In genomic region chr5:22489091-22489490, GRCm38 (mm10) we compare ENCODE assay signal across 9 mouse cellular contexts.
A peak's percentile ranks its signal among the peaks of the same experiment; 100 is the strongest.
DNase-seq lines count a peak whose midpoint lies in the region; ATAC-seq and TF ChIP-seq lines count a peak whose summit lies in the region.
"Had no signal": no experiment of that assay in that cellular context is flagged by ENCODE, and none has a peak within 500 bp of the region (broad histone marks: within the 10 kb centered on the region; RNA-seq: fewer than 3 reads in every experiment).

No protein-coding gene starts in this region.

- peak; percentile 6 for DNase-seq in adrenal gland, postnatal 25 days
- no peak for DNase-seq in adrenal gland, adult 2 months
- peak; percentile 8 for DNase-seq in lung, embryonic 14.5 days
- no peak for DNase-seq in lung, postnatal 14 days
- peak; percentile 33 to 40 for DNase-seq in cerebellum, postnatal 36 days
- DNase-seq in stomach, postnatal 0 days (ENCODE audit: low spot score): no peak
- DNase-seq in frontal cortex, postnatal 10 days (ENCODE audit: low spot score in 2 of 2): no peak

- no peak overlapping the region for H3K4me2 ChIP-seq in lung, embryonic 14.5 days
- no peak overlapping the region for H3K4me2 ChIP-seq in stomach, postnatal 0 days (replicated peaks; ENCODE audit: low read depth)
- H3K4me2 ChIP-seq in forebrain, embryonic 15.5 days (replicated peaks): no peak overlapping the region
- H3K4me2 ChIP-seq: limb, embryonic 15.5 days had no signal

- WGBS in lung, embryonic 14.5 days: 70% methylated on average over 4 of the region's 4 CpGs
- whole genome bisulfite sequencing in stomach, postnatal 0 days: 77% methylated on average over 4 of the region's 4 CpGs
- WGBS in forebrain, embryonic 15.5 days: 77% methylated on average over 4 of the region's 4 CpGs

- peaks cover 20% of the 10 kb centered on the region; the same call in 1 of the 2 replicates for H3K36me3 ChIP-seq in lung, embryonic 14.5 days (ENCODE audit: insufficient read depth)
- H3K36me3 ChIP-seq in stomach, postnatal 0 days (ENCODE audit: control insufficient read depth, insufficient read depth, low read length): 0 out of 2 replicates have a peak, but pooled peaks cover 4% of the 10 kb centered on the region
- no peaks in the 10 kb centered on the region for H3K36me3 ChIP-seq in forebrain, embryonic 15.5 days

- H3K9me3 ChIP-seq in lung, embryonic 14.5 days (ENCODE audit: low read depth, low read length): no peaks in the 10 kb centered on the region
- no peaks in the 10 kb centered on the region for H3K9me3 ChIP-seq in stomach, postnatal 0 days (ENCODE audit: control insufficient read depth, low read length)
- no peaks in the 10 kb centered on the region for H3K9me3 ChIP-seq in forebrain, embryonic 15.5 days
- H3K9me3 ChIP-seq: limb, embryonic 15.5 days had no signal

- ATAC-seq in lung, embryonic 14.5 days (ENCODE audit: insufficient read depth): no peak
- ATAC-seq in stomach, postnatal 0 days (ENCODE audit: low FRiP score, low TSS enrichment): no peak
- no peak for ATAC-seq in forebrain, embryonic 15.5 days (replicated peaks)

- TF ChIP-seq CTCF in lung, embryonic 14.5 days (IDR thresholded peaks at IDR 0.05; ENCODE audit: low read depth): peak; percentile 31; the same call in 1 of the 2 replicates
- TF ChIP-seq CTCF in stomach, postnatal 0 days (IDR thresholded peaks at IDR 0.05; ENCODE audit: low read depth): peak; percentile 46

- no peak for TF ChIP-seq EP300 in stomach, postnatal 0 days (optimal IDR thresholded peaks at IDR 0.05)

- H3K27ac ChIP-seq in lung, embryonic 14.5 days (ENCODE audit: low read depth): no peak overlapping the region
- H3K27ac ChIP-seq in stomach, postnatal 0 days (replicated peaks): no peak overlapping the region
- no peak overlapping the region for H3K27ac ChIP-seq in forebrain, embryonic 15.5 days (replicated peaks)
- H3K27ac ChIP-seq: limb, embryonic 15.5 days had no signal

- no peaks in the 10 kb centered on the region for H3K4me1 ChIP-seq in lung, embryonic 14.5 days (ENCODE audit: insufficient read depth)
- H3K4me1 ChIP-seq in stomach, postnatal 0 days (replicated peaks; ENCODE audit: control insufficient read depth, insufficient read depth): no peaks in the 10 kb centered on the region
- peaks cover 12% of the 10 kb centered on the region for H3K4me1 ChIP-seq in forebrain, embryonic 15.5 days
- H3K4me1 ChIP-seq: limb, embryonic 15.5 days had no signal

- H3K4me3 ChIP-seq in lung, embryonic 14.5 days (ENCODE audit: low read depth, low read length): no peak overlapping the region
- H3K4me3 ChIP-seq in stomach, postnatal 0 days (ENCODE audit: low read depth, low read length): no peak overlapping the region
- H3K4me3 ChIP-seq in forebrain, embryonic 15.5 days: no peak overlapping the region
- H3K4me3 ChIP-seq: limb, embryonic 15.5 days had no signal

- H3K9ac ChIP-seq in lung, embryonic 14.5 days: no peak overlapping the region
- H3K9ac ChIP-seq in stomach, postnatal 0 days (ENCODE audit: low read length): no peak overlapping the region
- no peak overlapping the region for H3K9ac ChIP-seq in forebrain, embryonic 15.5 days (replicated peaks)
- H3K9ac ChIP-seq: limb, embryonic 15.5 days had no signal

- no peaks in the 10 kb centered on the region for H3K27me3 ChIP-seq in lung, embryonic 14.5 days (ENCODE audit: insufficient read depth, low read length)
- no peaks in the 10 kb centered on the region for H3K27me3 ChIP-seq in stomach, postnatal 0 days (ENCODE audit: control insufficient read depth, insufficient read depth, low read length)
- H3K27me3 ChIP-seq in forebrain, embryonic 15.5 days: no peaks in the 10 kb centered on the region
- H3K27me3 ChIP-seq: limb, embryonic 15.5 days had no signal

Comparison
In these comparisons a context has a peak if more than half of its experiments do, and no peak if none do; other contexts are left out.
1. DNase-seq: peak in adrenal gland, postnatal 25 days (single experiment), lung, embryonic 14.5 days (single experiment) and cerebellum, postnatal 36 days (2 of 2); none in adrenal gland, adult 2 months (single experiment), lung, postnatal 14 days (single experiment), stomach, postnatal 0 days (single experiment) and frontal cortex, postnatal 10 days (0 of 2).